Mouse (Mus musculus) CD8-positive naive resting alpha-beta T cell, adult 2 months (primary cell): ENCODE data around the gene Larp1b.
A peak's percentile ranks its signal among the peaks of the same experiment; 100 is the strongest.

Experiments
- DNase-seq, 2 experiments: peaks; one replicate each; pipeline ENCODE4 v3.0.0; 2022; ENCODE audit warnings: low read depth in 2 of 2, low spot score in 2 of 2

Gene Larp1b

DNA sequence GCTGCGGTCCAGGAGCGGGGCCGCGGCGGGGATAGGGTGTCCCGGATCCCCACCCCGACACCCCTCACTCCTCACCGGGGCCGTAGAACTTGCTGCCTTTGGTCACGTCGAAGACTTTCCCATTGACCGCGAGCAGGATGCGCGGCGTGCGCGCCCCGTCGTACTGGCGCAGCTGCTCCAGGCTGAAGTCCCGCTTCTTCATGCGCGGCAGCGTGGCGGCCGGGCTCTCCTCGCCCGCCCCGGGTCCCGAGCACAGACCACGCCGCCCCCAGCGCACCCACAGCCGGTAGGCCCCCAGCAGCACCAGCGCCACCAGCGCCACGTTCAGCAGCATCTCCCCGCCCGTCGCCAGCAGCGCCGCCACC, 132.9 kb downstream of the Larp1b start:
- no peak for DNase-seq

DNA sequence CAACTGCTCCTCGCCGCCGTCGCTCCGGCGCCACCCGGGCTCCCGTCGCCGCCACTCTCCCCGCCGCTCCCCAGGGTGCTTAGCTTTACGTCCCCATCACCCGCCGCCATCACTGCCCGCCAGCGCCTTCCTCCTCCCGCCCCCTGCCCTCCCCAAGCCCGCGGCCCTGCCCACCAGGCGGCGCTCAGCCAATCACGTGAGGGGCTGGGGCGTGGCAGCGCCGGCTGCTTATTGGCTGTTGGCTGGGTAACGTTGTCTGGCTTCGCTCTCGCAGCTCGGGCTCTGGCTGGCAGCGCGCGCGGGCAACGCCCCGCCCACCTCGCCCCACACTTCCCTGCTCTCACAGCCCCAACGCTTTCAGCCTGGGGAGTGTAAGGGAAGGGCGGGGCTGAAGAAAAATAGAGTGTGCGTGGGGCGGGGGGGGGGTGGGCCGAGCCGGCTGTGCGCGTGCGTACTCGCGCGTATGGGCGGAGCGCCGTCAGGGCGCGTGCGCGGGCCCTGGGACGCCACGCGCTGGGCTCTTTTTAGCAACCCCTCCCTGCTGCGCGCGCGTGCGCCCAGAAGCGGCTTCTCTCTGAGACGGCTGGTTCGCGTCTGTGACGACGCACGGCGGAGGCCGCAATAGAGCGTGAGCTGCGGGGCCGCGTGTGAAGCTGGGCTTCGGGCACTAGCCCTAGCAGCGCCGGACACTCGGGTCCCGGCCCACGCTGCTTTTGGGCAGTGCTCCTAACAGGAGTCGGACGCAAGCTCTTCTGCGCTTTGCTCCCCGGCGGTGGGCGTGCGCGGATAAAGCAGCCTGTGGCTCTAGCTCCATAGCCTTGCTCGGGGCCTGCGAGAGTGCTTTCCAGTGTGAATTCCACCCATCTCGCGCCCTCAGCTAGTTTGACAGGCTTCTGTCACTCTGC, 133.5 kb downstream of the Larp1b start, which contains the start of gene Pgrmc2:
Gene Pgrmc2, minus strand, starts transcription at position 162 of the 905 bp plus-strand sequence.
- peak; percentile 97 for DNase-seq

DNA sequence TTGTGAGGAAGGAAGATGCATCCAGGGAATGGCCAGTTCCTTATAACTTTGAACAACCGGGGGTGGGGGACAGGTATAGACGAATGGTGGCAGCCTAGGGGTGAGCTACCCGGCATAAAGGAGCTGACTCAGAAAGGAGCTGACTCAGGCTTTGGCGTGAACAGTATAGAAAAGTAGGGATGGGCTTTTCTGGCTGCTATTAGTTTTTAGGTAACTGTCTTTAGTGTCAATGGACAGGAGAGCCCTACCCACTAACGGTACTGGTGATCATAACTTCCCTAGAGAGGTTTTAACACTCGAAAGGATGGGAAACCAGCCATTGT, 134.1 kb downstream of the Larp1b start:
- DNase-seq: no peak

DNA sequence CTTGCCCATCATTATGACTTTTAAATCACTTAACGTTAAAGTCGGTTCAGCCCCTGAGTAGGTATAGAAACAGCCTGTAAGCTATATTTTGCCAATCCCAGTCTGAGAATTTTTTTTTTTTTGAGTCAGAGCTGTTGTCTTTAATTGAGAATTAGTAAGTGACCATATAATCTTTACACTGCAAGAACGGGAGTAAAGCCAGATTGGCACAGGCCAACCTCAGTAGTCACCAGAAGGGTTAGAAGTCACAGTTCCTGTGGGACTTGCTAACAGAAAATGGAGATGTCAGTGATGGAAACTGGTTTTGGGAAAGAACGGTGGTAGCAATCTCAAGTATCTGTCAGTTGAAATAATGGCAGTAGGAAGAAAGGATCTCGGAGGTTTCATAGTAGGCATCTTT, 134.8 kb downstream of the Larp1b start:
- no peak for DNase-seq

DNA sequence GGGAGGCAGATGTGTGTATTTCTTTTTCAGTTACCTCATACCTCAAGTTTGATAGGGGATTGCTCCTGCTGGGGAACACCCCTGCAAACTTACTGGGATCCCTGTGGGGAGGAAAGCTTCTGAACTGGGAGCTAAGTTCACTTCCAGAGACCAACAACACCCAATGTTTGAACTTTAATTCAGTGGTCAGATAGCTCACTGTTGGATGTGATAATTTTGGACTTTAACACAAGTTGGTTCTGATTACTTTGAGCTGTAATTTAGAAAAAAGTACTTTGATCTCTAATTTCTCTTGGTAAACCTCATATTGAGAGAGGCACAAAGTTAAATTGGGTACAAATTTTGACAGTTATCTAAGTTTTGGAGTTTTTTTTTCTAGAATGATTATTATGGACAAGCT, 137.4 kb downstream of the Larp1b start:
- no peak for DNase-seq
